Mouse (Mus musculus): ENCODE results near the gene Abhd12. TPM values are rescaled to one million over a fixed set of nuclear protein-coding genes. Genes with fewer than 3 reads are reported as not detected.
"Not testable (repeated sequence)": the region's sequence is repeated elsewhere in the genome, so short reads cannot be mapped to it uniquely, and the experiment has no call there.

Abhd12 gene
- total RNA-seq, 2 experiments from 2014 or later = 24.1 to 24.8 TPM

DNA sequence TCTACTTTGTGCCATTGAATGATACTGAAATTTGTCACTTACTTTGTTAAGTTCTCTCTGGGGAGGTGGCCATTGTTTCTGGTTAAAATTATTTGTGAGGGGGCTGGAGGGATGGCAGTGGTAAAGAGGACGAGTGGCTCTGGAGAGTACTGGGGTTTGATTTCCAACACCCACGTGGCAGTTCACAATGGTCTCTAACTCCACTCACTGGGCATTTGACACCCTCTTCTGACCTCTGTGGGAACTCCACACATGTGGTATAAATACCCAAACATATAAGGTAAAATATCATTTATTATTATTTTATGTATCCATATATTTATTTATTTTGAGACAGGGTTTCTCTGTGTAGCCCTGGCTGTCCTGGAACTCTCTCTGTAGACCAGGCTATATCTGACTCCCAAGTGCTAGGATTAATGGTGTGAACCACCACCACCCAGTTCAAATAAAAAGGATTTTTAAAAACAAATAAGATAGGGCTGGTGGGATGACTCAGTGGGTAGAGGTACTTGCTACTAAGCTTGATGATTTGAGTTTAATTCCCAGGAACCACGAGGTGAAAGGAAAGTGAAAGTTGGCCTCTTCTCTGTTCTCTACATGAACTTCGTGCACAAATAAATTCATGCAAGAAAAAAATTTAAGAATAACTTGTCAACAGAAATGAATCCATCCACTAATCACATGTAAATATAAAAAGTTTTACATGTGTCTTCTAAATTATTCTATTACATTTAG is 10.4 kb upstream of the Abhd12 start:
- no peak for DNase-seq
- intact Hi-C loops (cut with DNase I) = no loop called here

DNA sequence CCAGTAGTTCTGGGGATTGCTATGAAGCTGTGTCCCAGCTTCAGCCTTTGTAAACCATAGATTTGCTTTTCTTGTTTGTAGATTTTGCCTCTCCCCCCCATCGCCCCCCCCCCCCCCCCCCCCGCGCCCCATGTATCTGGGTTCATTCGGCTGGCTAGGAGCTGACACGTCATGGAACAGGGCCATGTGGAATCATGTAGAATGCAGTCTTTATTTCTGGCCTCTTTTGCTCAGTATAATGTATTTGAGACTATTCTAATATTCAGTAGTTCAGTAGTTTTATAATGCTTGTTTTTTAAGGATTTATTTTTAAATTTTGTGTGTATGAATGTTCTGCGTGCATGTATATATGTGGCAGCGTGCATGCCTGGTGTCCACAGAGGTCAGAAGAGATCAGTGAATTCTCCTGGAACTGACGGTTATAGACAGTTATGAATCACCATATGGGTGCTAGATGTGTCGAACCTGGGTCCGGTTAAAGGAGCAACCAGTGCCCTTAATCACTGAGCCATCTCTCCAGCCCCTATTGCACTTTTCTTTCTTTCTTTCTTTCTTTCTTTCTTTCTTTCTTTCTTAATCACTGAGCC is 5.8 kb upstream of the Abhd12 start:
- intact Hi-C loops (cut with DNase I) = no loop called here
- DNase-seq = no peak

DNA sequence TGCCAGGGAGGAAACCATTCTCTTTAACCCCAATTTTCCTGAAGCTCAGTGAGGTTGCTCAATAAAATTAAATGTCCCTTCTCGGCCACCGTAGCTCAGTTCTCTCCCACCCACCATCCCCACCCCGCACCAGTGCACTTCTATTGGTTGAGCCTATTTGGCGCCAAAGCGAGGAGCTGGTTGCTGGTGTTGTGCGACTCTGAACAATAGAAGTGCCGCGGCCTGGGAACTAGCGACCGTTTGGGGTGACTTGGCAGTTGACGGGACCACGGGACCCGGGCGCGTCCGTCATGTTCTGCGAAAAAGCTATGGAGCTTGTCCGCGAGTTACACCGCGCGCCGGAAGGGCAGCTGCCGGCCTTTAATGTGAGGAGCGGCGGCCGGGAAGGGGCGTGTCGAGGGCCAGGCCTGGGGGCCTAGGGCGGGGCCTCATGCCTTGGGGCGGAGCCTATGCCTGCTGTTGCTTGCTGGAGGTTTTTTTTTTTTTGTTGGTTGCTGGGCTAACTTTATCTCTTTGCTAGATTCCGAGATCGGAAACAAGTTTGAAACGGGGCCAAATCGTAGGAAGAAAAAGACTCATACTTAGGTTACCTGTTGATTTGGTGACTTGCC is 5.0 kb upstream of the Abhd12 start:
- intact Hi-C loops (cut with DNase I) = loop anchor here (10.0 kb wide), 1 partner anchor 305 kb away; the partner anchor contains the start of gene Apmap
- peak; percentile 91 to 94 for DNase-seq

DNA sequence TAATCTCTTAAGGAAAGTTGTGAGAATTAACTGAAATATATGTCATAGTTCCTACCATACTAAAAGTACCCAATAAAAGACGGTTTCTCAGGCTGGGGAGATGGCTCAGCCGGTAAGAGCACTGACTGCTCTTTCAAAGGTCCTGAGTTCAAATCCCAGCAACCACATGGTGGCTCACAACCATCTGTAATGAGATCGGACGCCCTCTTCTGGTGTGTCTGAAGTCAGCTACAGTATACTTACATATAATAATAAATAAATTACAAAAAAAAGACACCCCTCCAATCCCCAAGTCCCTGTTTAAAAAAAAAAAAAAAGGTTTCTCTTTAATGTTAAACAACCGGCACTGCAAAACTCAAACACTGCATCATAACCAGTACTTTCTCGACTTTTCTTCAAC is 4.3 kb upstream of the Abhd12 start:
- not testable (repeated sequence) for DNase-seq
- intact Hi-C loops (cut with DNase I) = loop anchor here (10.0 kb wide), 1 partner anchor 304 kb away; the partner anchor contains the start of gene Apmap

DNA sequence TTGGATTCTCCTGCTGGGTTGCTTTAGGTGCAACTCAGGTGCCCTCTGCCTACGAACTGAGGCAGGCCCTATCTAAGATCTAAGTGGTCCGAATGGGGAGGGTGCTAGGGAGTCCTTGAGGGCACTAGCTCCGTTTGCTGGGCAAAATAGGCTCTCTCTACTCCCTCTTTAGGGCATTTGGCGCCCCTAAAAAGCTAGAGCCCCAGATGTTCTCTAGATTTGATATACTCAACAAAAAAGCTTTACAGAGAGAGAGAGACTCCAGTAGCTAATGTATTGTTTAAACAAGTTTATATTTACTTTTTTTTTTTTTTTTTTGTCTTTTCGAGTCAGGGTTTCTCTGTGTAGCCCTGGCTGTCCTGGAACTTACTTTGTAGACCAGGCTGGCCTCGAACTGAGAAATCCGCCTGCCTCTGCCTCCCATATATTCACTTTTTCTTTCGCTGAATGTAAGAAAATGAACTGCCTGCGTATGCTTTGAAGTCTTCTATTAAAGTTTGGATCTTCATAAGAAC is 452 bp upstream of the Abhd12 start, which contains the start of gene Gins1:
Gene Gins1 (plus strand): TSS at position 465 of the 515 bp plus-strand sequence.
- no peak for DNase-seq
- intact Hi-C loops (cut with DNase I) = loop anchor here (10.0 kb wide), 1 partner anchor 300 kb away; the partner anchor contains the start of gene Apmap

DNA sequence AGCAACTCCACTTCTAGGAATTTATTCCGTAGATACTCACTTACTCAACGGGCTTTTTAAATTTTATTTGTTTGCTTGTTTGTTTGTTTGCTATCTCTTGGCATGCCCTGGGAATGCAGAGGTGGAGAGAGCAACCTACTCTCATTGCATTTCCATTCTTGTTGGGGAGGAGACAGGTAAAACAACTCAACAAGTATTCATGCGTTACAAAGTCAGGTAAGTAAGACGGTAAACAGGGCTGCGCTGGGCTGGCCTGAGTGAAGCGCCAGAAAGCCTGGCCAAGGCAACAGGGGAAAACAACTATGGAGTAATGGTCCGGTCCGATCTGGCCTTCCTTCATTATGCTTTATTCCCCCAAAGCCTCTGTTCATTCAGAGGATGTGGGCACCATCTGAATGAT is 2.2 kb downstream of the Abhd12 start:
- no peak for DNase-seq
- intact Hi-C loops (cut with DNase I) = loop anchor here (10.0 kb wide), 1 partner anchor 298 kb away; the partner anchor contains the start of gene Apmap

DNA sequence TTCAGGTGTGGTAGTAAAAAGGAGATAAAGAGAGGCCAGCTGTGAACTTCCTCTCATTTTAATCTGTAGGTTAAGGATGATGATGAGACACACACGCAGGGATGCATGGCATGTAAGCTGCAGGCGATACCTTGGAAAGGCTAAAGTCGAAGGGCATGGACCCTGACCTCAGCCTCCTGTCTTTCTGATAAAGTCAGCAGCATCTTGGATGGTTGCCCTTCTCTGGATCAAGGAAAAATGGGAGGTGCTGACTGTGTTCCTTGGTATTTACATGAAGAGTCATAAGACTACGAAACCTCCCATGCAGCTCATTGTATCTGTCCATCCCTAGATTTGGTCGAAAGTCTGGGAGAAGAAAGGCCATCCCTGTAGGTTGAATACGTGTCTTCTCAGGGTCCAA is 4.2 kb downstream of the Abhd12 start:
- DNase-seq = no peak
- intact Hi-C loops (cut with DNase I) = loop anchor here (10.0 kb wide), 1 partner anchor 296 kb away; the partner anchor contains the start of gene Apmap

DNA sequence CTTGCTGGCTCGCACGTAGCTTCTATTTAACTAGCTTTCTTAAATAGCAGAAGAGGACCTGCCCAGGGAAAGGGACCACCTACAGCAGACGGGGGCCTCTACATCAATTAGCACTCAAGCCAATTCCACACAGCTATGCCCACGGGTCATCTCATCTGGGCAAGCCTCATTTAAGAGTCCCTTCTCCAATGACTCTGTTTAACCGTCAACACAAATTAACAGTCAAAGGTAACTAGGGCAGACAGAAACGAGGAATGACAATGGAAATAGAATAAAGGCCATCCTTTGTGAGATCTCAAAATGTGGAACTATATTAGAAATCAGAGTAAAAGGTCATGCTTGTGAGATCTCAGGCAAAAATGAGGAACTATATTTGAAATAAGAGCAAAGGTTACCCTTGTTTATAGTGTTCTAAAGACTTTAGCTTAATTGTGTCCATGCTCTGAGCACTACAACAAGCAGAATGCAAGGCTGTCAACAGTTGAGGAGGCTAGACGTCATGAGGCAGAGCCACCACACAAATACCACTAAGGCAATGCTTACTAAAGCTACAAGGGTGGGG is 8.8 kb downstream of the Abhd12 start:
- DNase-seq = no peak
- intact Hi-C loops (cut with DNase I) = no loop called here

DNA sequence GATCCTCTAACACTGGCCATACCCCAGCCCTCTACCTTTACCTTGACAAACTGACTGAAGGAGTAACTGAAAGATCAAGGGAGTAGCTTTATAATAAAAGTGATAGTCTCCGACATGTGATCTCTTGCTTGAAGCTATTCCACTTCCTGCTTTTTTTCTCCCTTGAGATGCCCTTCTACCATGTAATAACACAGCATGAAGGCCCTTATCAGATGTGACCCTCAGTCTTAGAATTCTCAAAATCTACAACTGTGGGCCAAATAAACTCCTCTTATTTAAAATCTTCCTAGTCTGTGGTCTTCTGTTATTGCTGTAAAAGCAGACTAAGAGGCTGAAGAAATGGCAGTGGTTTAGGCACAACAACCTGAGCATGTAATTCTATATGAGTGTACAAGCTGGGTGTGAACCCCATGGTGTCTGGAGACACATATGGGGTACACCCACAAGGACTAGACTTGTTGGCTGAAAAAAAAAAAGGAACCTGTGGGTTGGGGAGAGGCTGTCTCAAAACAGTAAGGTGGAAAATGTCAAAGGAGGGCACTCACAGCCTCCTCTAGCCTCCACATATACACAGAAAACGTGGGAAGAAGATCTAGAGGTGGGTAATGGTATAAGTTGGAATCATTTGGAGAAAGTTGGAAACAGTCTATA is 9.8 kb downstream of the Abhd12 start:
- intact Hi-C loops (cut with DNase I) = no loop called here
- no peak for DNase-seq

DNA sequence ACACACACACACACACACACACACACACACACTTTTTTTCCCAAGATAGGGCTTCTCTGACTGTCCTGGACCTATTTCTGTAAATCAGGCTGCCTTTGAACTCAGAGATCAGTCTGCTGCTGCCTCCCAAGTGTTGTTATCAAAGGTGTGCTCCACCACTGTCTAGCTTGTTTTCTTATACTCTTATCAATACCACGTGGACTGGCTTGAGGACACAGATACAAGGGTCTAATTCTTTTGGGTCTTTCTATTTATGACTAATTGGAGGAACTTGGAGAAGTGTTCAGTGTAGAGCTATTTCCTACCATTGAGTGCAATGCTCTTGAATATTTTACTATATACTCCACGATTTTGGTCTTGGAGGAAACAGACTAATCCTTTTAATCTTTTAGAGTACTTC is 17.2 kb downstream of the Abhd12 start:
- intact Hi-C loops (cut with DNase I) = no loop called here
- no peak for DNase-seq

DNA sequence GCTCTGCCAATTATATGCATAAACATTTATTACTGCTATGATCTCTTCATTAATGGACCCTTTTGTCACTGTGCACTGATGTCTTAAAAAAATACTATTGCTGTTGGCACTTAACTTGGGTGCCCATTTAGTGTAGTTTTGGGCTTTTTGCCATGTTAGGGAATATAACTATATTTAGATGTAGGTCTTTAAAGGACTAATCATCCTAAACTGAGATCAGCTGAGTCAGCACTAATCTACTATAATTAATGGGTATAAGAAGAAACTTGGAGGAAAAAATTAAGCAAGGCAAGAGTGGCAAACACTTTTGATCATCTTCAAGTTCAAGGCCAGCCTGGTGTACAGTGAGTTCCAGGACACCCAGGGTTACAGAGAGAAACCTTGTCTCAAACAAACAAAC is 18.2 kb downstream of the Abhd12 start:
- intact Hi-C loops (cut with DNase I) = no loop called here
- DNase-seq = no peak

DNA sequence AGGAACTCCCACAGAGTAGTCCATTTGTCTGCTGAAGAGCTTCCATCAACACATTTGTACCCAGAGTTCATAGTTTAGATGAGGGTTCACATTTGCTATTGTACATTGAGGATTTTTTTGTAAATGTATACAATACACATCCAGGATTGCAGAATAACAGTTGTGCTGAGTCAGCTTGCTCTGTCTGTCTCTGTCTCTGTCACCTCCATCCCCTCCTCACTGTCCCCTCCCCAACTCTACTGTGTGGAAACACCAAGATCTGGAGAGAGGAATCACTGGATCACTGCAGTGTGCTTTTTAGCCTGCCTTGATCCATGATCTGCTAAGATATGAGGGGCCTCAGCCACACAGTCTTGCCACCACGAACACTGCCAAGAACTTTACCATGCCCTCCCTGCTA is 18.7 kb downstream of the Abhd12 start:
- intact Hi-C loops (cut with DNase I) = no loop called here
- no peak for DNase-seq

DNA sequence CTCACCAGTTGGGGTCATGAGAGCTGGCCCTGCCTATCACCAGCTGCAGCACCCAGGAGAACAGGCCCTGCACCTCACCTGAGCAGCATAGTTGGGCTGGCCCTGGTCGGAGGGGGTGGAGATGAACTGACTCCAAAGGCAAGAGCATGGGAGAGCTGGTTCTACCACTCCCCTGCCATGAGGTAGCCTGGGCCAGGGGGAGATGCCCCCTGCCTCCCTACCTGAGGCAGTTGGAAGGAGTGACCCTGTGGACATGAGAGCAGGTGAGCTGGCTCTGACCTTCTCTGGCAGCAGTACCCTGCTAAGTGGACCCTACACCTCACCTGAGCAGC is 19.8 kb downstream of the Abhd12 start:
- intact Hi-C loops (cut with DNase I) = no loop called here
- no peak for DNase-seq

DNA sequence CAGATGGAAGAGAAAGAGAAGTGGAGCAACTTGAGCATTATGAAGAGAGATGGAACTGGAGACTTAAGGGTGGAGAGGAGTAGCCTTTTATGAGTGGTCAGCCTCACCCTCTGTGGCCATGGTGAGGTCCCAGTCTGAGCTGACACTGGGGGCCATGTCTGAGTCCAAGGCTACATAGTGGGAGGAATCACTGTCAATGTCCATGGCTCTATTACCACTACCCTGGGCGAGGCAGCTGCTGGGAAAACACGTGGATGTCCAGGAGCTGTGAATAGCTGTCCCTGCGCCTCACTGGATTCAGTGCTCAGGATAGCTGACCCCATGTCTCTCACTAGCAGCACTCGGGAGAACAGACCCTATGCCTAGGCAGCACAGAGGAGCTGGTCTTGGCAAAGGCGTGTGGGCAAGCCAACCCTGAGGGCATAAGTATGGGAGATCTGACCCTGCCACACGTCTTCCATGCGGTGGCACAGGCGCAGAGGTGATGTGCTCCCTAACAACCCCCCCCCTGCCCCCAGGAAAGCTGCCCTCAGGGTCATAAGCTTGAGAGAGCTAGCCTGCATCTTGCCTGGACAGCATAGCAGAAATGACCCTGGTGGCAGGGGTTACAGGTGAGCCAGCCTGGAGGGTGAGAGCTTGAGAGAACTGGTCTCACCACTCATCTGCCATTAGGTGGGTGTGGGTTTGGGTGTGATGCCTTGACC is 20.3 kb downstream of the Abhd12 start:
- no peak for DNase-seq
- intact Hi-C loops (cut with DNase I) = no loop called here

DNA sequence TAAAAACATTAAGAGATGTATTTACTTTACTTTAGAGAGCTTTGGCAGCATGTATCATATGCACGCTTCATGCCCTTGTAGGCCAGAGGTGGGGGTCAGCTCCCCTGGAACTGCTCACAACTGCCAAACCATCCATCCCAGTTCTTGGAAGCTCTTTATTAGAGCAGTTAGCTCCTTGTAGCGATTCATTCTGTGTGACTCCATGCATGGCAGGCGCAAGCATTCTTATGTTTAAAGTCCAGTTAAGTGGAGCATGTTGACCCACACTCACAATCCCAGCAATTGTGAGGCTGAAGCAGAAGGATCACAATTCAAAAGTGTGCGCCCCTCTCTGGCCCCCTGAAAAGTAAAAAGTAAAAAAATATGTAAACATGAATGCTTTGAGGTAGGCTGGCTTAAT is 27.0 kb downstream of the Abhd12 start:
- intact Hi-C loops (cut with DNase I) = no loop called here
- no peak for DNase-seq

DNA sequence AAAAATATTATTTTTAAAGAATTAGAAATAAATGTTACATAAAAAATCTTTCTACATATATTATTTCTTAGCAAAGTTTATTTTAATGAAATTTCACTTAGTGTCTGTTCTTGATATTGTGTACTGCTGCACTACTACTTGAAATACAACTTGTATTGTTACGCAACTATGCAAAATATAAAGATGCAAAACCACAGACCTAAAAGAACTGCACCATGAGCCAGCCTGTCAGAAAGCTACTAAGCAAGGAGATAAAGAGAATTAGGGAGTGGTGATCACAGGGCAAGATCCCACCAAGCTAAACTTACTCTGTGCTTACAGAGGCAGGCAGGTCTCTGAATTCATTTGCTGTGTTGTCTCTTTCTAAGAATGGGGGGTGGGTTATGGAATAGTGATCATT is 29.3 kb downstream of the Abhd12 start:
- intact Hi-C loops (cut with DNase I) = no loop called here

DNA sequence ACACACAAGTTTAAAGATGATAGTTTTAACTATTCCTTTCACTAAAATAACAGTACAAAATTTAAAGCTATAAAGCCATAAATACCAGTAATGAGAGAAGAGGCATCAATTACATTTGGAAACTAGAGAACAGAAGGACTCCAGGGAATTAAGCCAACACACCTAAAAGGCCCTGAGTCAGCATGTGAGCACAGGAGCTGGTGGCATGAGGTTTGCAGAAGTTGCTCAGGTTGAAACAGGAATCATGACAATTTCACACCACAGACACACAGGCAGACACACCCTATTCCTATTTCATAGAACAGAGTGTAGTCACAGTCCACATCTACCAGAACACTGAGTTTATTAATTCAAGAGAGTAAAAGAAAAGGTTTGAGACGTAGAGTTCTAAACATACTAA is 30.0 kb downstream of the Abhd12 start:
- no peak for DNase-seq
- intact Hi-C loops (cut with DNase I) = no loop called here

More for the DNA sequence above, 29.3 kb downstream of the Abhd12 start:
- DNase-seq = no peak

DNA sequence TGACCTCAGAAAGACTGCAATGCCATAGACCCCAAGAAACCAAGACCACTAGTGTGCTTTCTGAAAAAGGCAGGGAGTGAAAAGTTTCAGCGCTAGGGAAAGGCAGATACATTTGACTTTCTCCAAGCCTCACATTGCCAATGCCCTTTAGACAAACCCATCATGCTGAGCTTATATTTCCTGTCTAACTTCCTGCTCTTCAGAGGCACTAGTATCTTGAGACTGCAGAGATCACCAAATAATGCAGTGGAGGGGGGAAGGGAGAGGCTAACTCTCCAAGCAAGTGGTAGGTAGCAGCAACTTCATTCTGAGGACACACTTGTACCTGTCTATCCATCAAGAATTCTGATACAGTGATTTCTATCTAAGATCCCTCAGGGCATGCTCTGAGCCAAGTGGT is 35.1 kb downstream of the Abhd12 start:
- DNase-seq = no peak
- intact Hi-C loops (cut with DNase I) = no loop called here

DNA sequence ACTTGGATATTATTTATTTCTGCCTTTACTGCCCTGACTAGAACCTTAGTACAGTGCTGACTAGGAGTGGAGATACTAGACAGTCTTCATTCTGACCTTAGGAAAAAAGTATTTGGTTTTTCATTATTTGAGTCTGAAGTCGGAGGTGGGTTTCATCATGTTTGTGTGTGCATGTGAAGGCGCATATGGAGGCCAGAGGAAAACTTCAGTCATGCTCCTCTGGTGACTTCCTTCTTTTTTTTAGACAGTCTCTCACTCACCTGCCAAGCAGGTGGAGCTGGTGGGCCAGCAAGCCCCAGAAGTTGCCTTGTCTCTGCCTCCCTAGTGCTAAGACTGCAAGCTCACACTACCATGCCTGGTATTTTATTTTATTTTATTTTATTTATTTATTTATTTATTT is 37.5 kb downstream of the Abhd12 start:
- intact Hi-C loops (cut with DNase I) = no loop called here
- no peak for DNase-seq

DNA sequence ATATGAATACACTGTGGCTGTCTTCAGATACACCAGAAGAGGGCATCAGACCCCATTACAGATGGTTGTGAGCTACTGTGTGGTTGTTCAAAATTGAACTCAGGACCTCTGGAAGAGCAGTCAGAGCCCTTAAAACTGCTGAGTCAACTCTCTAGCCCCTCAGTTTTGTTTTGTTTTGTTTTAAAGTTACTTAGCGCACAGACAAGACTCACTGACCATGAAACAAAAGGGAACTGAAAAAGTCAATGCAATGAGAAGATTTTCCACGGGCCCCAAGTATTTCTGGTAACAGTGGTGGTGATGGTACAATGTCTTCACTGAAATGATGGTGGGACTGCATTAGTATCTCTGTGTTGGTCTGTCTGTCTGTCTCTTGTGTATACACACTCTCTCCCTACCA is 43.4 kb downstream of the Abhd12 start:
- intact Hi-C loops (cut with DNase I) = no loop called here
- DNase-seq = no peak
